Mouse (Mus musculus): Measurements from ENCODE around the gene Prkce. TPM values are rescaled to one million over a fixed set of nuclear protein-coding genes. Genes with fewer than 3 reads are reported as not detected.

The Prkce gene
- total RNA-seq, 2 experiments from 2014 or later = 6.9 to 7.4 TPM

DNA sequence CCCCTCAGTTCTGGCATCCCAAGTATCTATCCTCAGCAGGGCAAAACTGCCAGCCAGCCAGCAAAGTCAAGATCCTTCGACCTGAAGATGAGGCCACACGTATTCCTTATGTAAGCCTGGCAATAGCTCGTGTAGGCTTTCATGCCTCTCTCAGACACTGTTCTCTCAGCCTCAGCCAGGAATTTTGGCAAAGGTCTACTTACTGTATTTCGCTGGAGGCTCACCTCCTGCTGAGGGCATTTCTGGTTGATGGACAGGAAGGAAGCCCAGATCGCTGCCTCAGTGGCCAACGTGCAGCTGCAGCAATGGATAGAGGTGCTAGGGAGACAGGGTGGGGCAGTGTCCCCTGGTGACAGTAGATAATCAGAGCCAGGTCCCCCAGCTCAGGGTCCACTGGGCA, 413.1 kb downstream of the Prkce start:
- no peak for DNase-seq

DNA sequence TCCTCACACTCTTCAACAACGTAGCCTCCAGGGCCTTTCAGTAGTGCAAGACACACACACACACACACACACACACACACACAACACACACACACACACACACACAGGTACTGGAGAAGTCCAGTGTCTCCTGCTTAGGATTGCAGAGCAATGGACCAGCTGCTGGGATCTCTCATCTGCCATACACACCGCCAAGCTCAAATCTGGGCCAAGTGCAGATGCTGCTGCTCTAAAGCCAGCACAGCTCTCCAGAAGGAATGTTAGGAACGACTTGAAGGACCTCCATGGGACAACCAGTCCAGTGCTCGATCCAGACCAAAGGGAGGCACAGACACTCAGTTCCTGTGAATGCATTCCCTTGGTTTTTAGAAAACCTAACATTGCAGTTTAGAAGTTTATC, 414.8 kb downstream of the Prkce start:
- DNase-seq = peak; percentile 64

DNA sequence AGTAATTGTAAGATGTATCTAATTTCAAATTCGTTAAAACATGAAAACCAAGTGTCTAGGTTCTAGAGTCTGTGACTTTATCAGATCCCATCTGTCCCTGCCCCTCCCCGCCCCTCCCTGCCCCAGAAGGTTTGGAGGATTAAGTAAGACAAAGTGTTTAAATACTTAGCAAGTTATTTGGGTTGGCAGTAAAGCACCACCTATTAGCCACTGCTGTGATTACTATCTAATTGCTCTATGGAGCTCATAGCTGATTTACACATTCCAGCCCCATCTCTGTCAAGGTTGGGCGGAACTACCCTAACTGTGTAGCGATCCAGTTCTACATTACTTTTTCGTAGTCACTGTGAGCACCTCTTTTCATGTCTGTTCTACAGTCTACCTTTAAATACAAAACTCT, 418.9 kb downstream of the Prkce start:
- DNase-seq = no peak

DNA sequence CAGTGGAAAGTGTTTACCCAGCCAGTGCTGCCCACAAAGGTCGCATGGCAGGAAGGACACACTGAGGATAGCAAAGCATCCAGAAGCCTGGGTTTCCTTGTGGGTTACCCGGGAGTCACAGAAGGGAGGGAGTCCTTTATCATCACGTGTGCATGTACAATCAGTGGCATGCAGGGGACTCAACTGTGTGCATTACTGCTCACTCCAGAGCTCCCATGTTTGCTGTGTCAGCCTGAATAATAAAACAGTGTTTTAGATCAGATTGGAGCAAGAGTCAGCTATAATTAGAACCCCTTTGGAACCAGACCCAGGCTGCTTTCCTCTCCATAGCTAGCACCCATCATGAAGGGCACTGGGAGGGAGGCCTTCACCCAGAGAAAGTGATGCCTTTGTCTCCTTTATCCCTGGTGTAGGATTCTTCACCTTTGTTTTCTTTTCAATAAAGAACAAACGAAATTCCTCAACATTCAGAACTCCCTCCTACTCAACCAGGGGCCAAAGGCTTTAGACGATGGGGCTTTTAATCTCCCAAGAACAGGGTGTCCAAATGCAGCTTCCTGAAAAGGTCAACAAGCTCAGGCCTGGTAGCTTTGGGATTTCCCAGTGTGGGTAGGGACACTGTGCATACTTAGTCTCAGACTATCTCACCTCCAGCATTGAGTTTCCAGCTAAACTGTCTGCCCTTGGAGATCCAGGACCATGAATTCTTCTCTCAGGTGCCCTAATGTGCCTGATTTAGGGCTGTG, 421.3 kb downstream of the Prkce start:
- no peak for DNase-seq

DNA sequence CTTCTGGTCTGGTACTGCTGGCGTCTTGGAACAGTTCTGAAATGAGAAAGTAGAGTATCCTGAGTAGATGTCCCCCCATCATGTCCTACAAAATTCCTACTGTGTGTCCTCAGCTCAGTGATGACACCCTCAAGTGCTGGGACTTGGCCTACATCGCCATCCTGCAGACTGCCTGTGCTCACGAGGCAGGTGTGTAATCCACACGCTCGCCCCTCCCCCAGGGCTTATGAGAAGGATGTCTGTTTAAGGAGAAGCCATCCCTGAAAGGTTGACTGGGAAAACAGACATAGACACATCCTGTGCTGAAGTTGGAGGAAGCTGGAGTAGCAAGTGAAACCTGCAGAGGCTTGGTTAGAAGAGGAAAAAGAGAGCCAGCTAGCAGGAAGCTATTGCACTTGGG, 422.1 kb downstream of the Prkce start:
- no peak for DNase-seq

DNA sequence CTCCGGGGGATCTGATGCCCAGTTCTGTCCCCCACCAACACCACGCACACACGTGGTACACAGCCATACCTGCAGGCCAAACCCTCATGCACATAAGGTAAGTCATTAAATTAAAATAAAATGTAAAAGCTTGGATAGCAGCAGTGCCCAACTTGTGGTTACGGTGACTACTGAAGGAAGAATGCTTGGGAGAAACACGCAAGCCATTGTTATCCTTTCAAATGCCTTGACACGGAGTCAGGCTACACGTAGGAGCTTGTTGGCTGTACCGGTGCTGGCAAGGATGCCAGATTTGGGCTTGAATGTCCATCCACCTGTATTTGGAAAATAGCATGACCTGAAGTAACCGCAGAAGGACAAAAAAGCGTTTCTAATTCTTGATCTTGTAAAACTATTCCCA, 423.7 kb downstream of the Prkce start:
- DNase-seq = no peak

DNA sequence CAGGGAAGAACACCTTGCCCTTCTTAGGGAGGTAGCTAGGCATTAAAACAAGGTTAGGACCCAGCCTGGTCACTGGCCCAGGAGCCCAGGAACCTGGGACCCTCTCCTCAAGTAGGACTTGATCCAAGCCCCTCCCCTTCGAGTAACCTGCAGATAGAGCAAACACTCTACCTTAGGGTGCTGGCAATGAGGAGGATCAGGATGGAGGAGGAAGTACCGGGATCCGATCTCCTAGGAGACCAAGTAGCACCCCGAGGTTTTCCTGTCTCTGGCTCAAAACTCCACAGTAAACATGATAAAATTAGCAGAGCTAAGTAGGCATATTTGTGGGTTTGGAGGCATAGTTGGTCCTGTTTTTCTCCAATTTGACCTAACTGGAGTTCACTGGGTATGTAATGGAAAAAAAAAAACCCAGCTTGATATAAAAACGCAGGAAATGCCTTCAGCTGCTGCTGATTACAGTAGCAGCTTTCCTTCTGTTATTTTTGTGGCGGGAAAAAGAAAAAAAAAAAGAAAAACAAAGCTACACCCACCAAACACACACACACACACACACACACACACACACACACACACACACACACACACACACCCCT, 425.5 kb downstream of the Prkce start:
- no peak for DNase-seq

DNA sequence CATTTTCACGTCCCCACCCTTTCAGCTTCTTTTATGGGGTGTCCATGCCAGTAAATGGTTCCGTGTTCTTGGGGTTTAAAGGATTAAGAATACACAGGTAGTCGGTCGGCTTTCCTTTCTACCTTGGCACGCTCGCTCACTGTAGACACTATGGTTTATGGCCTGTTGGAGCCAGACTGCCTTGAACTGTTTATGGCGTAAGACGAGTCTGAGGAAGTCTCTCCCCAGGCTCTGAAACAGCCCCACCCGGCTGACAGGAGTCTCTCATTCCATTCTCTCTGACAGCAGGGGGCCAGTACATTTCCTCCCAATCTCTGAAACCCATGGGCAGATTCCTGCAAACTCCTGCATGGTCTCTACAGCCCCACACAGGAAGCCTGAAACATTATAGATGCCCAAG, 427.9 kb downstream of the Prkce start:
- DNase-seq = no peak

DNA sequence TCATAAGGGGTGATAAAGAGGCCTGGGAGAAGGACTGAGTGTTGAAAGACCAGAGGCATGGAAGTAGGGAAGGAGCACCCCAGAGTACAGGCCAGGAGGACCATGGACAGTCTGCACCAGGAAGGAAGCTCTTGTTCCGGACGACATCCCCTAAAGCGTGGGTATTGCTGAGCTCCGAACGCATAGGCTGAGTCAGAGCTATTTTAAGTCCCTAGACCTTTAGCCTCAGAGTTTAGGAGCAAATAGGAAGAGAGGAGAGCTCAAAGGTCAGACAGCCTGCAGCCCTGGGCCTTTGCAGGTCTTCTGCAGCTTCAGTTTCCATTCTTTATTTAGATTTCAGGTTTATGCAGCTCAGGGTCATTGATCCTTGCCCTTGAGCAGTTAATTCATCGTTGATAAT, 433.5 kb downstream of the Prkce start:
- no peak for DNase-seq

DNA sequence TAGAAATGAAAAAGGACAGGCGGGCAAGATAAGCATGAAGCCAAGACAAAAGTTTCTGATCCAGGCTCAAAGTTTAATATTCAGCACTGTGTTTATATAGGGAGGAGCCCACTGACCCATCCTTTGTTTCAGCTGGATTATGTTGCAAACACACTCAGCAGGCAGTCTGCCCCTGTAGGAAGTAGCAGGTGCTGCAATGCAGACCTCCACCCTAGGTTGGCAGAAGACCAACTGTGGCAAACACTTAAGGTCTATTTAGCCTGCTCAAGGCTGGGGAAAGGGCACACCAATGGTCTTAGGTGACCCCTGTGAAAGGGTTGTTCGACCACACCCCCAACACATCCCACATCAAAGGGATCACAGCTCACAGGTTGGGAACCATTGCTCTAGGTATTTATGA, 434.3 kb downstream of the Prkce start:
- DNase-seq = no peak

DNA sequence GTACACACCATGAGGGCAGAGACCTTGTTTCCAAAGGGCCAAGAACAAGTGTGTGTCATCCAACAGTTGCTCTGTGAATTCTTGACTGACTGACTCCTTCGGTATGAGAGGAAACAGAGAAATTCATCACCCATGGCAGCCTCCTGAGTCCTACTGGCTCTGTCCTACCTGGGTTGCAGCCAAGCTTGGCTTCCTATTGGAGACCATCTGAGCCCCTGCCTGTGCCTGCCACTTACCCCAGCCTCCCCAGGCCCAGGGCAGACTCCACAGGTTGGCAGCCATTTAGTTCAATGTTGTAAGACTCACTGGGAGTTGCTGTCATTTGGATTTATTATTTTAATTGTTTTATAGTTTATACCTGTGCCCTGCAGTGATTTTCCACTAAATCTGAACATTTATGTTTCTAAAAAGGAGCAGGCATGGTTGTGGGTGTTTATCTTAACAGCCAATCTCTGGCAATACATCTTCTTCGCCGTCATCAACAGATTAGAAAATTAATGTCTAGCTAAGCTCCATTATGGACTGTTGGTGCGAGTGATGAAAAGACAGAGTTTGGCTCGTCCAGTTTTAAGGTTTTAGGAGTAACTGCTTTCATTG, 436.4 kb downstream of the Prkce start:
- DNase-seq = no peak

DNA sequence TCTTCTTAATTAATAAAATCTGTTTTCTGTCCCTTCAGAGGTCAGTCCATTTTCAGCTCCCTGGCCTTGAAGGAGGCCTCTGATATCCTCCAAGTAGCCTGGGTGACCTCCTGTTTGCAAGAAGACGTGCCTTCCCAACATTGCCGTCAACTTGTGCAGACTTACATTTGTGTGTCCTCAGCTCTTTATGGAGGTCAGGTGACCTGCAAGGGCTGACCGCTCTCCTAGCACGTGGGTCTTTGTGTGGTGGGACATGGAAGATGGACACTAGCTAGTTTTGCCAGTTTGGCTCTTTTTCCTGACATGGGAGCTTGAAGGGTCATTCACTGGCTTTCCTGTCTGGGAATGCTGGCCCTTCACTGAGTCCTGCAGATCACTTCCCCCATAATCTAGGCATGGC, 440.4 kb downstream of the Prkce start:
- DNase-seq = no peak

DNA sequence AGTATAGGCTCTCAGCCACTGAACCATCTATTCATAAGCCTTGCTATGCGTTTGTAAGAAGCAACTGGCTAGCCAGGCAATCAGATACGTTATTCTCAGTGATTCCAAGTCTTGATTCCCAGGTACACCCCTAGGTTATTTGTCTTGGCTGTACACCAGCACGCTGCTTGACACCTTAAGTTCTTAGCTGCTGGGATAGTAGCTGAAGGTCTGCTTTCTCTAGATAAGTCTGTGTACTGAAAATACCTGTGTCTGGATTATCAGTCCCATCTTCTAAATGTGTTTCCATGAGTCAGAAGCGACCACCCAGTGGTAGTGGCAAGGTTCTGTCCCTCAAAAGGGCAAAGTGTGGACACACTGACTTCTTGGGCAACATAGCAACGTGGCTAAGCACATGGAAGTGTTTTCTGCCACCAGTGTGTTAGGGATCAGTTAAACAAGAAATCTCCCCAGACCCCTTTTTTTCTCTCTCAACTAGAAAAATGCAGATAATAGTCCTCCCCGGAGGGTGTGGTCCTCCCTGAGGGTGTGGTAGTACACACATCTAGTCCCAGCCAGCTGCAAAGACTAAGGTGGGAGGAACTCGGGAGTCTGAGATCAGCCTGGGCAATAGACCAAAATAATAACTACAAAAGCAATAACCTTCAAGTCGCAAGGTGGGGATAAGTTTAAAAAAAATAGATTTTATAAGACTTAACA, 442.8 kb downstream of the Prkce start:
- DNase-seq = no peak

DNA sequence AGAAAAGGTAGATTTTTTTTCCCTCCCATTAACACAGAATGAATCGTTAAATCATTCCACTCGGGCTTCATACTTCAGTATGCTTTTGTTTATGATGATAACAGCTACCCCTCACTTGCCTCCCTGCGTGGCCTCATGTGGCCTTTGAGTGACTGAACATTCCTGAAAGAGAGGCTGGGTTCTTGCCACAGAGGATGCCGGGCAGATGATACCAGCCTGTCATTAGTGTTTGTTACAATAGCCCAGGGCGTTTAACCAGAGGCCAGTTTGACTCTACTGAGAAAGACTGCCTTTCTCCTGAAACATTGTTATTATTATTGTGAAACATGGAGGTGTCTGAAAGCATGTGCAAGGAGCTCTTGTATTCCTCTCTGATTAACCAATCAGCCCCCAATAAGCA, 444.2 kb downstream of the Prkce start:
- no peak for DNase-seq

DNA sequence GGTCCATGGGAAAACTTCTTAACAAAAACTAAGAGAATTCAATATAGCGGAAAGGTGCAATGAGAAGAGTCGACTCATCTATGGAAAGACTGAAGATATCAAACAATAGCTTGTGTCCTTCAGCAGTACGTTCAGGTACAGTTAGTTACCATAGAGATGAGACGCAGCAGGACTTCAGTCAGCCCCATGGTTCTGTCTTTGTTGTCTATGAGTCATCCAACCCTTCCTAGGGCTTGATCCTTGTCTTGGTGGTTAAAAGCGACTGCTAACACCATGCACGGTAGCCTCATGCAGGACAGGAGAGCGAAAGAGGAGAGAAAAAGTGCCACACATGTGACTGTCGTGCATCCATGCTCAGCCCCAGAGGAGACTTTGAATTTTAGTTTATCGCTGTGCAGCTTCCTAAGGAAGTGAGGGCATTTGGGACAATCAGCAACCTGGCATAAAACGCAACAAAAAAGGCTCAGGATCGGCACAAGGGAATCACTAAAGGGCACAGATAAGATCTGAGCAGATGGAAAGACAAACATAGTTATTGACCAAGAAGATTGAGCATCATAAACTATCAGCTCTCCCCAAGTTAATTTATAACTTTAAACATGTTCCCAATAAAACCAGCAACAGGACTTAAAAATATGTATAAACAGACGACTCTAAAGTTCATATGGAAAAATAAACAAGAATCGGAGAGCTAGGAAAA, 448.2 kb downstream of the Prkce start:
- no peak for DNase-seq

DNA sequence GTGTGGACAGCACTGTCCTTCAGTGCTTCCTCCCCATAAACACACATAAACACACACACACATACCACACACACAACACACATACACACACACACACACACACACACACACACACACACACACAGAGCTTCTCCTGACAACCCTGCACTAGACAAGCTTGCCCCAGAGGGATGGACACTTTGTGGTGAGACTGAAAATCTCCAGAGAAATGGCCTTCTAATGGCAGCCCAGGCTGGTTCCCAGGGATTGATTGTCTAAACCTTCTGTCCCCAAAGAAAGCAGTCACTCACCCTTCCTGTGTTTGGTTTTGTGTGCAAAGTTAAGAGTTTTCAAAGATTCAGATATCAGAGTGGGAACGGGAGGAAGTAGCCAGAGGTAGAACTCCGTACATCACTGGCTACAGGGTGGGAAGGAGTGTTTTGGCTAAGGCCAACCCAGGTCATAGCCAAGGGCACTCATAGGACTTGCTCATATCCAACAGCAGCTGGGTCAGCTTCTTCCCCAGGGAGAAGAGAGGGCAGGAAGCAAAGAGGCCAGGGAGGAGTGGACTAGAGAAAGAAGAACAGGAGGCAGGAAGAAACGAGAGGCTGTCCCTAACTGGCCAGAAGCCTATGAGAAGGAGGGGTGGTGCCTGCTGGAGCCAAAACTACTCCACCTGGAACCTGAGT, 450.1 kb downstream of the Prkce start:
- DNase-seq = peak; percentile 44

DNA sequence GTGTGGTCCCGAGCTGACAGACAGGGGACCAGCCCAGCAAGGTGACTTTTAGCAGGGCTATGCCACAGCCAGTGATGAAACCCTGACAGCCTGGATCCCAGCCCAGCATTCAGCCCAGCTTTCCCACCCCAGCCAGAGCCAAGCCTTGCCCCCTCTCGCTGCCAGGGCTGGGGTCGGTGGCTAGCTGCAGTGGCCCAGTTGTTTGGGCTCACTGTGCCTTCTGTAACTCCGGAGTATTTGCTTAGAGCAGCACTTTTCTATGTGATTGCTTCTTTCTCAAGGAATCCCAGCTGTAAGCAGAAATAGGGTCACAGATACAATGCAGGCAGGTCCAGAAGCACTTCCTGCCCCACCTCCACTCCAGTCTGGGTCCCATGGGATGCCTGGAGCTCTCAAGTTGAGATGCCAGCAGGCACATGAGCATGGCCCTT, 450.9 kb downstream of the Prkce start:
- no peak for DNase-seq

DNA sequence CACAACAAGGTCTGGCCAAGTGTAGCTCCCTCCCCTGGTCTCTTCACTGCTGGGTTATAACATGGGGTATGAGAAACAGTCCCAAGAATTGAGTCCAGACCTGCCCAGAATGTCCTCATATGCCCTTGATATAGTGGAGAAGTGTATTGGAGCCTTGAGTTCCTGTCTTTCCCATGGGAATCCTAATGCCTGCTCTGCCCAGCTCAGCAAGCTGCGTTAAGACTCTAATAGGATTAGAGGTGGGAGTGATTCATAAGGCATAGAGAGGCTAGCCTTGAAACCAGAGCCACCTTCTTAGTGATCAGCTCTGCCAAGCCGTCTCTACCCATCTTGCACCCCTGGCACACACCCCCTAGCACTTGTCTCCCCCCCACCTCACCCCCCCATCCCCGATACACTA, 455.3 kb downstream of the Prkce start:
- DNase-seq = no peak

DNA sequence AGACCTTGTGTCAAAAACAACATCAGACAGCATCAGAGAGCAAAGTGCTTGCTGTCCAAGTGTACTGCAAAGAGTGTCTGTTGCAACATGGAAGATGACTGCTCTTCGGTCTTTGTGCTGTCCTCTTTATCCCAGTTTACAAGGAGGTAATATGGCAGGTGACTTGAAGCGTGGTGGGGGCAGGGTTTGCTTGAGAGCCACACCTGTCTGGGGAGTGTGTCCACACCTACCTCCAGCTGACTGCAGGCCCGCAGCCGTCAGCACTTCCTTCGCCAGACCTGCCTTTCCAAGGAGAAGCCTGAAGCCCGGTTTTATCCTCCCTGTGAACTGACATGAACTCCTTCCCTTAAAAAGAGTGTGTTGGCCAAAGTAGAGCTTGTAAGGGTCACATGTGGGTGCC, 458.9 kb downstream of the Prkce start:
- no peak for DNase-seq

DNA sequence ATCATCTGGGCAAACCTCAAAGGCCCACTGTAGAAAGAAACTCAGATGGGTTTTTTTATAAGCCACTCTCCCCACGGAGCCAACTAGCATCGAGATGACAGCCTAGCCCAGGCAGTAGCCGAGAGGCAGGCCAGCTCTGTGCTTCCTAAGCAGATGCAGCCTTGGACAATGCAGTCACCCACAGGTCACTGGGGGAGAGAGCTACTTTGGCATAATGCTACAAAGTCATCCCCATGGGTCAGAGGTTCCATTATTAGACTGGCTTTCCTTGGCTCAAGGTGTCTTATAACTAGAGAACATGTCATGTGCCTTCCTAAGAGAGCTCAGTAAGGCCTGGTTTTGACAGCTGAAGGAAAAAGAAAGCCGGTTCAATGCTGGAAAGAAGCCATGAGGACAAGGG, 465.5 kb downstream of the Prkce start:
- no peak for DNase-seq

DNA sequence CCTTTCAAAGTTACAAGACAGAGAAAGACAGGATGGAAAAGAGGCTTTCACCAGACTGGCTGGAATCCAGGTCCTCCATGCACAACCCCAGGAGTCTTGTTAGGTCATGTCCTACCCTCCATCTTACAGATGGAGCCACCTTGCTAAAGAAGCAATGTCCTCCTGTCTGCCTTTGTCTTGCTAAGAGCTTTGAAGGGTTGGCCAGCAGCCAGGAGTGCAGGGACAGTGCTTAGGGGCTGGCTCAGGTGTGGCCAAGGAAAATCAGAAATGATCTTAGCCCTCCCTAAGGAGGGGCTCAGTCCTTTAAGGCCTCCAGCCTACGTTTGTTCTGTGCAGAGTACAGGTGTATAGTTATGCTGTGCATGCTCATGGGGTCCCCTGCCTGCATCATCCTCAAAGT, 469.7 kb downstream of the Prkce start:
- DNase-seq = no peak

DNA sequence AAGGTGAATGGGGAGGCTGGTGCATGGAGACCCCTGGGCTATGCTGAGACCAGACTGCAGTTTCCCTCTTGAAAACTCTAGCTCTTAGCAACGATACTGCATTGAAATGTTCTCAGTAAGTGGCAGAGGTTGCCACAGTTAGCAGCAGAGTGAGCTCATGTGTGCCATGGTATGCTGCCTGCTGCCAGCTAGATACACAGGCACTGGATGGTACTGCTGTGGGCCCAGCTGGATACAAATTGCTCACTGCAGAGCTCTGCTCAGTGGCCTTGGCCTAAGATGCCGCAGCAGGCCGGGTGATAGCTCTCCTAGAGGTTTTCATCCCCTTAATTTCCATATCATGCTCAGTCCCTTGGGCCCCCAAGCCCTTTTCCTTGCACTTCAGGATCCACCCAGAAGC, 471.7 kb downstream of the Prkce start:
- DNase-seq = no peak
